Mouse (Mus musculus) frontal cortex, postnatal 36 days (tissue): ENCODE results near the gene Tlnrd1.
"Not testable (repeated sequence)": the region's sequence is repeated elsewhere in the genome, so short reads cannot be mapped to it uniquely, and the experiment has no call there.

Source experiments
- DNase-seq, 2 experiments: peaks; one replicate each; pipeline ENCODE4 v3.0.0; 2022; ENCODE audit warnings: low spot score in 2 of 2

Gene Tlnrd1

GRCm38 (mm10) chr7:83884021-83884658, at the start of gene Tlnrd1, which contains the start of gene Mesd:
Gene Tlnrd1 (minus strand): TSS chr7:83884305.
Gene Mesd (plus strand): TSS chr7:83884466.
- DNase-seq = peak; percentile 93 to 94

DNA sequence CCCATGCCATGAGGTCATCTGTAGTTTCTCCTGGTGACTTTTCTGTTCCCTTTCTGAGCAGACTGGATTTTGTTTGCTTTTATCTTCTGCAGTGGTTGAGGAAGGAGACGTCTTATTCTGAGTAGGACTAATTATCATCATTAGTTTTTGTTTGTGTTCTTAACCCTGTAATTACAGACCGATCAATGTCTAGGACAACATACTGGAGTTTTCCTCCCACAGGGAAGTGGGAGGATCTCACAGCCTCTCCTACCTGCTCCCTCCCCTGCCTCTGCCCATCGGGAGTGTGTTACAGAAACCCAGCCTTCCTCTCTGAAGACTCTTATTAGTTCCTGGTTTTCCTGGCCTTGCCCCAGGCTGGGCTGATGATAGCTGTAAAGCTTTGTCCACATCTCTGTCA, 37.5 kb upstream of the Tlnrd1 start:
- DNase-seq = no peak

GRCm38 (mm10) chr7:83920241-83920640, 36.1 kb upstream of the Tlnrd1 start:
- DNase-seq = no peak

DNA sequence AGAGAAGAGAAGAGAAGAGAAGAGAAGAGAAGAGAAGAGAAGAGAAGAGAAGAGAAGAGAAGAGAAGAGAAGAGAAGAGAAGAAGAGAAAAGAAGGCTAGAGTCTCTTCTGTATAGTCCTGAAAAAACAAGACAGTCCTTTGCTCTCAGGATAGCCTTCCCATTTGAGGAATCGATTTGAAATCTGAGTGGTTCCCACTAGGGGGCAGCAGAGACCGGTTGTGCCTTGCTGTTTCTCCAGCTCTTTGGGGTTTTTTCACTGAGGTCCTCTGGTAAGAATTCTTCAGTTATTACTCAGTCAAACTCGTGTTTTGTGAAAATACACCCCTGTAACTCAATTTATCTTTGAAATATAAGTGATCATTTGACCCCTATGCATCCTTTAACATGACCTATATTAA, 30.5 kb upstream of the Tlnrd1 start:
- DNase-seq = peak; percentile 87 to 90

GRCm38 (mm10) chr7:83913995-83914394, 29.9 kb upstream of the Tlnrd1 start:
- DNase-seq = no peak

- no peak for DNase-seq
Measured at GRCm38 (mm10) chr7:83913405-83913932, 29.4 kb upstream of the Tlnrd1 start.

DNA sequence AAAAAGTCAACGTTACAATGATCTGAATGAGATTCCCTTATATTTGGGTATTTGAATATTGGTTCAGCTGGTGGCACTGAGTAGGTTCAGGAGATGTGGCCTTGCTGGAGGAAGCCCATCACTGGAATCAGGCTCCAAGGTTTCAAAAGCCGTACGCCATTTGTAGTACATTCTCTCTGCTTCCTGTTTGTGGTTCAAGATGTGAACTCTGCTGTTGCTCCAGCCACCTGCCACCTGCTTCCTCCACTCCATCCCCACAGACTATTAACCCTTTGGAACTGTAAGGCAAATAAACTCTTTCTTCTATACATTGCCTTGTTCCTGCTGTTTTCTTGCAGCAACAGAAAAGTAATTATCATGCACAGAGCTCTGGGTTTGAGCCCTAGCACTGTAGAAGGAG, 27.8 kb upstream of the Tlnrd1 start:
- DNase-seq = no peak

DNA sequence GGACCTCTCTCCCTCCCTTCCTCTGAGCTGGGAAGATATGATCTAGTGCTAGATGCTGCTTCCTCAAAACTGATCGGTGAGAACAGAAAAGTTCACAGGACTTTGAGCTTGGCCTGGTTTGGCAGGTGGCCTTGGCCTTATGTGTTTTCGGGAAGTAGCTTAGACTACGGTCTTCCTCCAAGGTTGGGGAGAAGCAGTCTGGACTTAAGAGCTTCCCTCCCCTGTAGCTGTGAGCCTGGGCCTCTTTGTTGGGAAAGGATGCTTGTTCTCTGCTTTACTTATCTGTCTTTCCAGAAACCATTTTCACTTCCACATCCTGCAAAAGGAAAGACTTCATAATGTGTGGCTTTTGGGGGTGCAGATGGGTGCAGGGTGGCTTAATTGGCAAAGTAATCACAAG, 20.7 kb upstream of the Tlnrd1 start:
- DNase-seq = no peak

GRCm38 (mm10) chr7:83902296-83903145, 18.4 kb upstream of the Tlnrd1 start:
- DNase-seq = no peak

DNA sequence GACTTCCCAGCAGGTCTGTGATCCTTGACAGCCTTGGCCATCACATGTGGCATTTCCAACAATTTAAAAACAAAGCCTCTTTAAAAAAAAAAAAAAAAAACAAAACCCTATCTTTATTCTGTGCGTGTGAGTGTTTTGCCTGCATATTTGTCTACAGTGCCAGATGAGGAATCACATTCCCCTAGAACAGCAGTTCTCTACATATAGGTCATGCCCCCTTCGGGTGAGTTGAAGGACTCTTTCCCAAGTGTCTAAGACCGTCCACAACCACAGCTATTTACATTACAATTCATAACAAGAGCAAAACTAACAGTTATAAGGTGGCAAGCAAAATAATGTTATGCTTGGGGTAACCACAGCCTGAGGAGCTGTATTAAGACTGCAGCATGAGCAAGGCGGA, 17.3 kb upstream of the Tlnrd1 start:
- DNase-seq = no peak

DNA sequence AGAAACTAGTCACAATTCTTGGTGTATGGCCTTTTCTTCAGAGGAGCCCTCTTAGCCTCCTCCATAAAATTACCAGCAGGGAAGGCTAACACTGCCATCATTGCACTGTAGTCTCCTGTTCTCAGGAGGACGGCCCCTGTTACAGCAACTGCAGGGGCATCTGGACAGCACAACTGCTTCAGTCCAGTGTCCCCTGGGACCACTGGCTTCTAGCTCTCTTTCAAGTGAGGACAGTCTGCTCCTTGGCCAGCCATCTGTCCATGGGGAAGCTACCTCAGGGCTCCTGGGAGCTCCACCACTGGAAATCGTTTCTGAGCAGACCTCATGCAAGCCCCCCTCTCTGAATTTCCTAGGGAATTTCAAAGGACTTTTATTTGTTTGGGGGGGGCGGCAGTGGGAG, 16.4 kb upstream of the Tlnrd1 start:
- no peak for DNase-seq

DNA sequence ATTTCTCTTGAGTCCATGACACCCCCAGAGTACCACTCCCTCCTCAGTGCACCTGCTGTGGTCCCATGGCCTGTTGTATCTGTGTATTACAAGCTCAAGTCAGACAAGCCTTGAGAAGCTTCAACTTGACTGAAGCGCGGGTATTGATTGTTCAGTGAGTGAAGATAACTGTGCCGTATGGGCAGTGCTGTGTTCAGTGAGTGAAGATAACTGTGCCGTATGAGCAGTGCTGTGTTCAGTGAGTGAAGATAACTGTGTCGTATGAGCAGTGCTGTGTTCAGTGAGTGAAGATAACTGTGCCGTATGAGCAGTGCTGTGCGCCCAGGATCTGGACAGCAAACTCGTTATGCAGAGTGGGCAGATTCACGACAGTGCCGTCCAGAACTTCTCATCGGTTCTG, 14.2 kb upstream of the Tlnrd1 start:
- DNase-seq = no peak

GRCm38 (mm10) chr7:83896077-83896740, 12.1 kb upstream of the Tlnrd1 start:
- DNase-seq = no peak

- DNase-seq = no peak
Measured at GRCm38 (mm10) chr7:83894348-83894747, 10.2 kb upstream of the Tlnrd1 start.

- no peak for DNase-seq
Measured at GRCm38 (mm10) chr7:83892333-83892669, 8.2 kb upstream of the Tlnrd1 start.

- DNase-seq = peak; percentile 97 to 98
Measured at GRCm38 (mm10) chr7:83891433-83892332, 7.6 kb upstream of the Tlnrd1 start.

GRCm38 (mm10) chr7:83889946-83890345, 5.8 kb upstream of the Tlnrd1 start:
- DNase-seq = not testable (repeated sequence)

- no peak for DNase-seq
Measured at GRCm38 (mm10) chr7:83889383-83889782, 5.3 kb upstream of the Tlnrd1 start.

DNA sequence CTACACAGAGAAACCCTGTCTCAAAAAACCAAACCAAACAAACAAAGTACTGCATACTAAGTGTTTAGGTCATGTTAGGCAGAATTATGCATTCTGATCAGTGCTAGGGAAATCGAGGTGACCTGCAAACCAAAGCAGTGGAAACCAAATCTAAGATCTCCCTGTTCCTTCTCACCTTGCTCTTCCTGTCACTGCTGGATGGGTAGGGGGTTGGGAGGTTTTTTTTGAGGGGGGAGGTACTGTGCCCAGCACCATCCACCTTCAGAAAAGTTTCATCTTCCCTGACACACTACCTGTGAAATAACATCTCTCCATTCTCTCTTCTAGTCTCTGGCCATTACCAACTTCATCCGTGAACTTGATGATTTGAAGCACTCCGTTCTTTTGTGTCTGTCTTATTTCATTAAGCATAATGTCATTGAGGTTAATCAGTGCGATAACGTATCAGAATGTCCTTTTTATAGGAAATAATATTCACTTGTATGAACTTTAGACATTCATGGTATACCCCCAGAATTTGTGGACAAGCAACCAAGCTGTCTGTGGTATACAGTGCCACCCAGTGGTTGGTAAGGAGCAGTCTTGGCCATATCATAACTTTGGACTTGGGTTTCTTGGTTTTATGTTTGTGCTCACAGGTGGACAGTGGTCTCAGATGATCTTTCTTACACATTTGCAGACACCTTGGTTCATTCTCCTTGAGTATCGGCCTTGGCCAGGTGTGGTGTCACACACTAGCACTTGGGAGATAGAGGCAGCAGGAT, 2.4 kb upstream of the Tlnrd1 start:
- DNase-seq = no peak

- DNase-seq = no peak
Measured at GRCm38 (mm10) chr7:83885835-83886234, 1.7 kb upstream of the Tlnrd1 start.
